Mouse (Mus musculus): ENCODE data around the gene Ciita. TPM values are rescaled to one million over a fixed set of nuclear protein-coding genes. Genes with fewer than 3 reads are reported as not detected.

Ciita gene
- polyA plus RNA-seq, 1 experiment from 2014 or later, result 0.18 TPM

DNA sequence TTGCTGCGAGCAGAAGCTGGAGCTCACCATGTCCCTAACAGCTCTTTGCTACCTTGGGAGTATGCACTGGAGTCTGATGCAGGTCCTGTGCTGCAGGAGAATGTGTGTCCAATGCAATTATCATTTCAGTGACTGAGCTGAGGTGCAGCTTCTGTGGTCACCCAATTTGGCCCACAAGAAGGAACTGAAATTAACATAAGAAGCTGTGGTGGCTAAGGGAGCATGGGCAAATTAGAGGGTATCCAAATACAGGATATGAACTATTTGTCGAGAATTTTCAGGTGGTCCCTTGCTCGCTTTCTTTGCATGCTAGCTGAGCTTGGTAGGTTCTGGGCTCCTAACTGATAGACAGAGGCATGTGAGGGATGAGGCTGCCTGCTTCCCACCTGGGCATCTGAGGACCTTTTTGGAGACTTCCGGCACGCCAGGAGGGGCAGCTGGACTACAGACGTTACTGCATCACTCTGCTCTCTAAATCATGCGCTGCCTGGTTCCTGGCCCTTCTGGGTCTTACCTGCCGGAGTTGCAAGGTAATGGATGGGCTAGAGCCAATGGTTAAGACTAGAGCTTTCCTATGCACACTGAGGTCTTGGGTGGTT is 8.1 kb downstream of the Ciita start:
- Histone ChIP-seq H3K36me3 (ENCODE audit: control insufficient read depth, insufficient read depth) (no peaks in the 10 kb centered on the region), H3K4me2 (ENCODE audit: low read depth, low read length) (no peak overlapping the region), H3K4me1 (ENCODE audit: control insufficient read depth, low read depth, low read length) (no peaks in the 10 kb centered on the region), H3K9ac (ENCODE audit: low read depth, low read length) (no peak overlapping the region), H3K27me3 (ENCODE audit: control insufficient read depth, insufficient read depth, low read depth, low read length) (no peaks in the 10 kb centered on the region; the same call in 1 of the 2 replicates), H3K27ac (ENCODE audit: low read length) (no peak overlapping the region), H3K9me3 (replicated peaks; ENCODE audit: control insufficient read depth, low read length) (no peaks in the 10 kb centered on the region), H3K4me3 (ENCODE audit: low read depth, low read length) (no peak overlapping the region)
- no peak for ATAC-seq (ENCODE audit: low read depth)
- 54% methylated on average over 8 of the region's 8 CpGs for WGBS (ENCODE audit: insufficient replicate concordance)

GRCm38 (mm10) chr16:10488769-10489481 is 9.1 kb downstream of the Ciita start:
- 57% methylated on average over 7 of the region's 7 CpGs for WGBS (ENCODE audit: insufficient replicate concordance)
- H3K9ac ChIP-seq (ENCODE audit: low read depth, low read length), result no peak overlapping the region

DNA sequence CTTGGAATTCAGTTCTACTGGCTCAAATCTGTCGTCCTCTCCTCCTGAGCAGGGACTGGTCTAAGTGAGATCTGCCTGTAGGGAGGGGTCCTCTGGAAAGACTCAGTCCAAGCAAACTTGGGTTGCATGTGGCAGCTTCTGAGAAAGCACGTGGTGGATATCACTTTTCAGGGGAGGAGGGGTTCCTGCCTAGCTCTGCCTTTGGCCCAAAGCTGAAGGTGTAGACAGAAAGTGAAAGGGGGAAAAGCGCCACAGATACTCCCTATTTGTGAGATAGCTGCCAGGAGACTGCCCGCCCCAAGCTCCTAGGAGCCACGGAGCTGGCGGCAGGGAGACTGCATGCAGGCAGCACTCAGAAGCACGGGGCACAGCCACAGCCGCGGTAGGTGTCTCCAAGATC is 9.6 kb downstream of the Ciita start:
- no peaks in the 10 kb centered on the region for H3K36me3 ChIP-seq (ENCODE audit: control insufficient read depth, insufficient read depth)
- H3K4me2 ChIP-seq (ENCODE audit: low read depth, low read length), result peak overlapping the region; percentile 24; the same call in 1 of the 2 replicates
- no peak for ATAC-seq (ENCODE audit: low read depth)
- H3K4me1 ChIP-seq (ENCODE audit: control insufficient read depth, low read depth, low read length), result no peaks in the 10 kb centered on the region
- no peak overlapping the region for H3K27ac ChIP-seq (ENCODE audit: low read length)
- H3K27me3 ChIP-seq (ENCODE audit: control insufficient read depth, insufficient read depth, low read depth, low read length), result no peaks in the 10 kb centered on the region; the same call in 1 of the 2 replicates
- no peaks in the 10 kb centered on the region for H3K9me3 ChIP-seq (replicated peaks; ENCODE audit: control insufficient read depth, low read length)
- no peak overlapping the region for H3K9ac ChIP-seq (ENCODE audit: low read depth, low read length)
- WGBS (ENCODE audit: insufficient replicate concordance), result 10% methylated on average over 9 of the region's 9 CpGs
- no peak overlapping the region for H3K4me3 ChIP-seq (ENCODE audit: low read depth, low read length)

More at GRCm38 (mm10) chr16:10488769-10489481, 9.1 kb downstream of the Ciita start:
- H3K4me3 ChIP-seq (ENCODE audit: low read depth, low read length), result no peak overlapping the region
- H3K9me3 ChIP-seq (replicated peaks; ENCODE audit: control insufficient read depth, low read length), result no peaks in the 10 kb centered on the region
- no peaks in the 10 kb centered on the region; the same call in 1 of the 2 replicates for H3K27me3 ChIP-seq (ENCODE audit: control insufficient read depth, insufficient read depth, low read depth, low read length)
- no peak overlapping the region for H3K4me2 ChIP-seq (ENCODE audit: low read depth, low read length)
- no peak overlapping the region for H3K27ac ChIP-seq (ENCODE audit: low read length)
- no peaks in the 10 kb centered on the region for H3K4me1 ChIP-seq (ENCODE audit: control insufficient read depth, low read depth, low read length)
- ATAC-seq (ENCODE audit: low read depth), result no peak
- no peaks in the 10 kb centered on the region for H3K36me3 ChIP-seq (ENCODE audit: control insufficient read depth, insufficient read depth)

GRCm38 (mm10) chr16:10489904-10490457 is 10.1 kb downstream of the Ciita start:
- 21% methylated on average over 14 of the region's 14 CpGs for WGBS (ENCODE audit: insufficient replicate concordance)
- peak overlapping the region; percentile 24; the same call in 1 of the 2 replicates for H3K4me2 ChIP-seq (ENCODE audit: low read depth, low read length)
- no peak for ATAC-seq (ENCODE audit: low read depth)
- no peaks in the 10 kb centered on the region; the same call in 1 of the 2 replicates for H3K27me3 ChIP-seq (ENCODE audit: control insufficient read depth, insufficient read depth, low read depth, low read length)
- H3K4me1 ChIP-seq (ENCODE audit: control insufficient read depth, low read depth, low read length), result no peaks in the 10 kb centered on the region
- no peak overlapping the region for H3K9ac ChIP-seq (ENCODE audit: low read depth, low read length)
- H3K9me3 ChIP-seq (replicated peaks; ENCODE audit: control insufficient read depth, low read length), result no peaks in the 10 kb centered on the region
- no peak overlapping the region for H3K4me3 ChIP-seq (ENCODE audit: low read depth, low read length)
- no peaks in the 10 kb centered on the region for H3K36me3 ChIP-seq (ENCODE audit: control insufficient read depth, insufficient read depth)
- no peak overlapping the region for H3K27ac ChIP-seq (ENCODE audit: low read length)

- Histone ChIP-seq H3K4me1 (ENCODE audit: control insufficient read depth, low read depth, low read length) (no peaks in the 10 kb centered on the region), H3K27me3 (ENCODE audit: control insufficient read depth, insufficient read depth, low read depth, low read length) (no peaks in the 10 kb centered on the region; the same call in 1 of the 2 replicates), H3K4me3 (ENCODE audit: low read depth, low read length) (no peak overlapping the region), H3K9ac (ENCODE audit: low read depth, low read length) (no peak overlapping the region), H3K4me2 (ENCODE audit: low read depth, low read length) (no peak overlapping the region), H3K27ac (ENCODE audit: low read length) (no peak overlapping the region), H3K36me3 (ENCODE audit: control insufficient read depth, insufficient read depth) (no peaks in the 10 kb centered on the region), H3K9me3 (replicated peaks; ENCODE audit: control insufficient read depth, low read length) (no peaks in the 10 kb centered on the region)
- WGBS (ENCODE audit: insufficient replicate concordance), result 61% methylated on average over 18 of the region's 18 CpGs
- no peak for ATAC-seq (ENCODE audit: low read depth)
Measured at GRCm38 (mm10) chr16:10490503-10491150, 10.8 kb downstream of the Ciita start.

DNA sequence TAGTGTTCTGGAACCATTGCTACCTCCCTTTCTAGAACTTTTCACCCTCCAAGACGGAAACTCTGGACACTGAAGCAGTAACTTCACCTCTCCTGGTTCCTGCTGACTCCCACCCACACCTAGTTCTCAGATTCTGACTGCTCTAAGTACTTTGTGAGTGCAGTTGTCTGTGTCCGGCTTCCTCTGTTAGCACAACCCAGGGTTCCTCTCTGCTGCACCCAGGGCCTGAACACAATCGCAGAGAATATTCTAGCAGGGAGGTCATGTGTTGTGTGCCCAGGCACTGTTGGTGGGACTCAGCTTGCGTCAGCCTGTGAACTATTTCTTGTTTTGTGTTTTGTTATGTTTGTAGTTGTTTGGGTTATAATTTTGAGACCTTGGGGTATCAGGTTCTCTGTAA is 11.9 kb downstream of the Ciita start:
- no peaks in the 10 kb centered on the region for H3K4me1 ChIP-seq (ENCODE audit: control insufficient read depth, low read depth, low read length)
- H3K4me3 ChIP-seq (ENCODE audit: low read depth, low read length), result no peak overlapping the region
- no peak for ATAC-seq (ENCODE audit: low read depth)
- WGBS (ENCODE audit: insufficient replicate concordance), result 56% methylated on average over 4 of the region's 4 CpGs
- no peaks in the 10 kb centered on the region for H3K36me3 ChIP-seq (ENCODE audit: control insufficient read depth, insufficient read depth)
- no peaks in the 10 kb centered on the region for H3K9me3 ChIP-seq (replicated peaks; ENCODE audit: control insufficient read depth, low read length)
- H3K27ac ChIP-seq (ENCODE audit: low read length), result no peak overlapping the region
- no peak overlapping the region for H3K4me2 ChIP-seq (ENCODE audit: low read depth, low read length)
- H3K9ac ChIP-seq (ENCODE audit: low read depth, low read length), result no peak overlapping the region
- no peaks in the 10 kb centered on the region; the same call in 1 of the 2 replicates for H3K27me3 ChIP-seq (ENCODE audit: control insufficient read depth, insufficient read depth, low read depth, low read length)

- H3K4me1 ChIP-seq (ENCODE audit: control insufficient read depth, low read depth, low read length), result no peaks in the 10 kb centered on the region
Measured at GRCm38 (mm10) chr16:10492587-10492986, 12.7 kb downstream of the Ciita start.

GRCm38 (mm10) chr16:10495824-10496298 is 16.0 kb downstream of the Ciita start:
- H3K4me1 ChIP-seq (ENCODE audit: control insufficient read depth, low read depth, low read length), result no peaks in the 10 kb centered on the region
- WGBS (ENCODE audit: insufficient replicate concordance), result 25% methylated on average over 2 of the region's 2 CpGs
- H3K27me3 ChIP-seq (ENCODE audit: control insufficient read depth, insufficient read depth, low read depth, low read length), result no peaks in the 10 kb centered on the region
- no peak for ATAC-seq (ENCODE audit: low read depth)
- no peak overlapping the region for H3K4me2 ChIP-seq (ENCODE audit: low read depth, low read length)
- no peak overlapping the region for H3K9ac ChIP-seq (ENCODE audit: low read depth, low read length)
- H3K36me3 ChIP-seq (ENCODE audit: control insufficient read depth, insufficient read depth), result no peaks in the 10 kb centered on the region
- no peak overlapping the region for H3K27ac ChIP-seq (ENCODE audit: low read length)
- H3K4me3 ChIP-seq (ENCODE audit: low read depth, low read length), result no peak overlapping the region
- H3K9me3 ChIP-seq (replicated peaks; ENCODE audit: control insufficient read depth, low read length), result no peaks in the 10 kb centered on the region

More at GRCm38 (mm10) chr16:10492587-10492986, 12.7 kb downstream of the Ciita start:
- 55% methylated on average over 3 of the region's 3 CpGs for WGBS (ENCODE audit: insufficient replicate concordance)
- H3K36me3 ChIP-seq (ENCODE audit: control insufficient read depth, insufficient read depth), result no peaks in the 10 kb centered on the region
- H3K27me3 ChIP-seq (ENCODE audit: control insufficient read depth, insufficient read depth, low read depth, low read length), result no peaks in the 10 kb centered on the region; the same call in 1 of the 2 replicates
- H3K4me2 ChIP-seq (ENCODE audit: low read depth, low read length), result no peak overlapping the region
- no peak for ATAC-seq (ENCODE audit: low read depth)
- H3K4me3 ChIP-seq (ENCODE audit: low read depth, low read length), result no peak overlapping the region
- H3K9me3 ChIP-seq (replicated peaks; ENCODE audit: control insufficient read depth, low read length), result no peaks in the 10 kb centered on the region
- H3K9ac ChIP-seq (ENCODE audit: low read depth, low read length), result no peak overlapping the region
- H3K27ac ChIP-seq (ENCODE audit: low read length), result no peak overlapping the region
